Mouse (Mus musculus) lung, embryonic 14.5 days (tissue): ENCODE measurements around the gene Sh2b1. TPM values are rescaled to one million over a fixed set of nuclear protein-coding genes. Genes with fewer than 3 reads are reported as not detected.

ENCODE experiments used
- ATAC-seq: fragments of 200-750 bp; cut with Nextera tagmentation; 2 replicates; pipeline ENCODE4 v1.8.0; 2017; ENCODE audit warnings: mild to moderate bottlenecking, moderate TSS enrichment, moderate library complexity; ENCODE audit not compliant: insufficient read depth
- DNase-seq: peaks from one replicate; pipeline ENCODE4 v3.0.0-alpha.2; 2015
- H3K27ac ChIP-seq: fragments of 300-500 bp; sonication (generic); 2 replicates; pipeline ENCODE4 v1.5.1; 2014; ENCODE audit warnings: low read depth, mild to moderate bottlenecking, moderate library complexity
- H3K27me3 ChIP-seq: fragments of 300-500 bp; sonication (generic); 2 replicates; pipeline ENCODE4 v1.6.1; 2014; ENCODE audit warnings: low read length, control low read depth; ENCODE audit not compliant: insufficient read depth
- H3K36me3 ChIP-seq: fragments of 300-500 bp; sonication (generic); 2 replicates; pipeline ENCODE4 v1.6.1; 2014; ENCODE audit warnings: control low read depth; ENCODE audit not compliant: insufficient read depth
- H3K4me1 ChIP-seq: fragments of 300-500 bp; sonication (generic); 2 replicates; pipeline ENCODE4 v1.6.1; 2014; ENCODE audit warnings: antibody characterized with exemption, control low read depth; ENCODE audit not compliant: insufficient read depth
- H3K4me2 ChIP-seq: fragments of 300-500 bp; sonication (generic); 2 replicates; pipeline ENCODE4 v1.6.1; 2014; ENCODE audit warnings: mild to moderate bottlenecking
- H3K4me3 ChIP-seq: fragments of 300-500 bp; sonication (generic); 2 replicates; pipeline ENCODE4 v1.5.1; 2014; ENCODE audit warnings: low read depth, low read length
- H3K9ac ChIP-seq: fragments of 300-500 bp; sonication (generic); 2 replicates; pipeline ENCODE4 v1.6.1; 2014
- H3K9me3 ChIP-seq: fragments of 300-500 bp; sonication (generic); 2 replicates; pipeline ENCODE4 v1.6.1; 2016; ENCODE audit warnings: low read depth, low read length, control low read depth
- CTCF ChIP-seq: IDR thresholded peaks from 2 replicates; pipeline ENCODE4 v1.5.1; 2016; ENCODE audit warnings: antibody characterized with exemption, low read depth
- WGBS: fragments of 180-500 bp; shearing (Covaris S2); extraction: QIAGEN DNeasy Blood & Tissue Kit; methylation state at CpG from one replicate; pipeline ENCODE4 v1.1.7; 2014; 5-methylcytosine and 5-hydroxymethylcytosine counted together
- polyA plus RNA-seq: library from polyadenylated mRNA; unstranded; fragments of >200 nt; fragmentation: Nextera tagmentation; extraction: Ambion mirVana; gene quantifications from 2 replicates; pipeline ENCODE4 v1.2.1, GENCODE M21; 2014

The Sh2b1 gene
- polyA plus RNA-seq, 1 experiment from 2014 or later = 46.5 TPM

DNA sequence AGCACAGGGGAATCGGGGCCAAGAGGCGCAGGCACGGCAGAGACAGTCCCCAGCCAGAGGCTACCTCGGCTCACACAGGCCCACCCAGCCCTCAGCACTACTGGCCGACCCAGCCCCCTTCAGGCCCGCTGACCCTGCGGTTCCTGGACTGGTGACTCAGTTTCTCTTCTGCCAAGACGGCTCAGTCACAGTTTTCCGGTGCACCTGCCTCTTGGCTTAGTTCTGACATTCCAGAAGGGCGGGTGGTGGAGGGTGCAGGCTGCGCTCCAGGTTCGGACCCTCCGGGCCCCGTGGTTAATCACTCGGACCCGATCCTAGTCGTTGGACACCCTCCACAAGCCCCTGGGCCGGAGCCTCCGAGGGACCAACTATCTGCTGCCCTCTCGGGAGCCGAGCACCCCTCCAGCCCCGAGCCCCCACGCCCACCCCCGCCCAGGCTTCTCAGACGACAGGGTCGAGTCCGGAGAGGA lies 703 bp downstream of the Sh2b1 start:
- no peak for DNase-seq
- H3K9me3 ChIP-seq = no peaks in the 10 kb centered on the region
- peak overlapping the region; percentile 96 for H3K9ac ChIP-seq
- peak overlapping the region; percentile 92 for H3K4me2 ChIP-seq
- peaks cover 7% of the 10 kb centered on the region; the same call in 1 of the 2 replicates for H3K4me1 ChIP-seq
- peak; percentile 42 for ATAC-seq
- no peak for TF ChIP-seq CTCF
- WGBS = 0% methylated on average over 27 of the region's 27 CpGs
- H3K27ac ChIP-seq = peak overlapping the region; percentile 93
- H3K27me3 ChIP-seq = no peaks in the 10 kb centered on the region
- H3K4me3 ChIP-seq = peak overlapping the region; percentile 90
- peaks cover 30% of the 10 kb centered on the region for H3K36me3 ChIP-seq

GRCm38 (mm10) chr7:126473470-126474086 lies 1.6 kb downstream of the Sh2b1 start:
- H3K4me2 ChIP-seq = peak overlapping the region; percentile 92
- WGBS = 86% methylated on average over 9 of the region's 9 CpGs
- ATAC-seq (no peak), DNase-seq (no peak)
- H3K9ac ChIP-seq = peak overlapping the region; percentile 96
- H3K27me3 ChIP-seq = no peaks in the 10 kb centered on the region
- H3K4me1 ChIP-seq = peaks cover 7% of the 10 kb centered on the region; the same call in 1 of the 2 replicates
- peaks cover 40% of the 10 kb centered on the region for H3K36me3 ChIP-seq
- TF ChIP-seq CTCF = no peak
- no peak overlapping the region for H3K27ac ChIP-seq
- H3K9me3 ChIP-seq = no peaks in the 10 kb centered on the region
- peak overlapping the region; percentile 90 for H3K4me3 ChIP-seq

DNA sequence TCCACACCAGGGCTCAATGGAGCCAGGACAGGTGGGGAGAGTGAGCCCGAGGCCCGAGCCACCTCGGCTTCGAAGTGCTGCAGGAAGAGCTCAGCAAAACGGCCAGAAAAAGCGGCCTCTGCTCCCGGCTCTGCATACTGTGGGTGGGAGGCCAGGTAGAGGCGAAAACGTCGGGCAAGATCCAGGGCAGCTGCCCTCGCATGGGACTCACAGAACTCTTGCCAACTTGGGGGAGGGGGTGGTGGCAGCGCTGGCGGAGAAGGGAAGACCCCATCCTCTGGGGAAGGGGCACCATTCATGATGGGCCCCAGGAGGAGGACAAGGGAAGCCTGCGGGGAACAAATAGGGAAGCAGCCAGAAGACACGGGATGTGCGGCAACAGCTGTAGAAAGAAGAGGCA lies 2.5 kb downstream of the Sh2b1 start:
- no peak for TF ChIP-seq CTCF
- no peak for ATAC-seq
- Histone ChIP-seq H3K4me3 (no peak overlapping the region), H3K27me3 (no peaks in the 10 kb centered on the region), H3K4me2 (no peak overlapping the region), H3K27ac (no peak overlapping the region), H3K4me1 (peaks cover 7% of the 10 kb centered on the region; the same call in 1 of the 2 replicates), H3K9me3 (no peaks in the 10 kb centered on the region), H3K9ac (no peak overlapping the region), H3K36me3 (peaks cover 49% of the 10 kb centered on the region)
- WGBS = 87% methylated on average over 16 of the region's 16 CpGs
- DNase-seq = no peak

DNA sequence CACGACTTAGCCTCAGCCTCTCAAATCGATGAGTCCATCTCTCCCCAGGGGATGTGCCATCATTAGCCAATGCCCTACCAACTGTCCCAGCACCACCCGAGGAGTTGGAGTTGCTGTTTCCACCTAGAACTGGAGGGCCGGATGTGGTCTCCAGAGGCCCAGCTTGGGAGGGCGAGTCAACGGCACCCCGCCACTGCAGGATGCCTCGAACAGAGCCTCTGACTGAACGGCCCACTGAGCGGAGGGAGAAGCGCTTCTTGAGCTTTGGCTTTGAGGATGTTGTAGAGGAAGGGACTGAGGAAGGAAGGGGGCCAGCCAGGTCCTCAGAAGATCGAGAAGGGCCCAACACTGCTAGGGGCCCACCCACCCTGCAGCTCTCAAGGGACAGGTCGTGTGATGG lies 2.9 kb downstream of the Sh2b1 start:
- H3K27ac ChIP-seq = no peak overlapping the region
- ATAC-seq = no peak
- H3K9me3 ChIP-seq = no peaks in the 10 kb centered on the region
- H3K9ac ChIP-seq = no peak overlapping the region
- no peak for DNase-seq
- peaks cover 53% of the 10 kb centered on the region for H3K36me3 ChIP-seq
- H3K4me1 ChIP-seq = peaks cover 7% of the 10 kb centered on the region; the same call in 1 of the 2 replicates
- no peak overlapping the region for H3K4me2 ChIP-seq
- H3K27me3 ChIP-seq = no peaks in the 10 kb centered on the region
- no peak for TF ChIP-seq CTCF
- 84% methylated on average over 13 of the region's 13 CpGs for WGBS
- no peak overlapping the region for H3K4me3 ChIP-seq

DNA sequence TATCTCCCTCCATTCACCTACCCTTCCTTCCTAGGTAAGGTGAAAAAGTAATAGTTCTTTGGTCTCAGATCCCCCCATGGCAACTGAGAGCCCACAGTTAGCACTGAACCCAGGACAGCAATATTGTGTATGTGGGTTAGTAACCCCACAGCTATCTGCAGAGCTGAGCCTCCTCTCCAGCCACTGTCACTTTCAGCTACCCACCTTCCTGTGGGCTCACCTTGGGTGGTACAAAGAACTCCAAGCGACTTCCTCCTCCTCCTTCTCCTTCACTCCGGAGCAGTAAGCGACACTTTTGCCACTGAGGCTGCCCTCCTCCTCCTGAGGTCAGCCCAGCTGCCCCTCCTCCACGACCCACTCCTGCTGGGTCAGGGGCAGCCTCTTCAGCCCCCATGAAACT lies 3.4 kb downstream of the Sh2b1 start:
- H3K9me3 ChIP-seq = no peaks in the 10 kb centered on the region
- WGBS = 82% methylated on average over 4 of the region's 4 CpGs
- H3K9ac ChIP-seq = no peak overlapping the region
- H3K4me3 ChIP-seq = no peak overlapping the region
- H3K27ac ChIP-seq = no peak overlapping the region
- H3K27me3 ChIP-seq = no peaks in the 10 kb centered on the region
- H3K36me3 ChIP-seq = peaks cover 57% of the 10 kb centered on the region
- peaks cover 7% of the 10 kb centered on the region; the same call in 1 of the 2 replicates for H3K4me1 ChIP-seq
- H3K4me2 ChIP-seq = no peak overlapping the region
- ATAC-seq (no peak), DNase-seq (no peak)
- TF ChIP-seq CTCF = no peak

- H3K36me3 ChIP-seq = peaks cover 62% of the 10 kb centered on the region
- no peak for TF ChIP-seq CTCF
- 82% methylated on average over 5 of the region's 5 CpGs for WGBS
Measured at GRCm38 (mm10) chr7:126471361-126471760, 3.9 kb downstream of the Sh2b1 start.

GRCm38 (mm10) chr7:126470077-126470476 lies 5.1 kb downstream of the Sh2b1 start:
- WGBS = 73% methylated on average over 6 of the region's 6 CpGs
- Histone ChIP-seq H3K36me3 (peaks cover 65% of the 10 kb centered on the region), H3K4me3 (no peak overlapping the region), H3K4me2 (no peak overlapping the region), H3K27ac (no peak overlapping the region), H3K9me3 (no peaks in the 10 kb centered on the region), H3K27me3 (no peaks in the 10 kb centered on the region), H3K9ac (no peak overlapping the region), H3K4me1 (no peaks in the 10 kb centered on the region)
- ATAC-seq (no peak), DNase-seq (no peak)
- TF ChIP-seq CTCF = no peak

More at GRCm38 (mm10) chr7:126471361-126471760, 3.9 kb downstream of the Sh2b1 start:
- DNase-seq = no peak
- ATAC-seq = no peak
- no peak overlapping the region for H3K27ac ChIP-seq
- peaks cover 7% of the 10 kb centered on the region; the same call in 1 of the 2 replicates for H3K4me1 ChIP-seq
- H3K4me3 ChIP-seq = no peak overlapping the region
- H3K4me2 ChIP-seq = no peak overlapping the region
- no peak overlapping the region for H3K9ac ChIP-seq
- no peaks in the 10 kb centered on the region for H3K27me3 ChIP-seq
- H3K9me3 ChIP-seq = no peaks in the 10 kb centered on the region
